Comparison of ENCODE assay signal across 9 mouse cellular contexts in genomic region chr12:56344771-56345314, GRCm38 (mm10). TPM values are rescaled to one million over a fixed set of nuclear protein-coding genes. Genes with fewer than 3 reads are reported as not detected.
DNase-seq lines count a peak whose midpoint lies in the region; ATAC-seq and TF ChIP-seq lines count a peak whose summit lies in the region.
"Had no signal": no experiment of that assay in that cellular context is flagged by ENCODE, and none has a peak within 500 bp of the region (broad histone marks: within the 10 kb centered on the region; RNA-seq: fewer than 3 reads in every experiment).

No protein-coding gene starts in this region.

- DNase-seq in heart, postnatal 10 days = no peak
- no peak for DNase-seq in ES-E14 (ENCODE audit: low read depth, low spot score)
- no peak for DNase-seq in ovary, adult 18-20 months (ENCODE audit: low spot score)
- DNase-seq in right cerebral cortex, postnatal 10 days (ENCODE audit: low spot score in 2 of 2) = no peak
- DNase-seq in cerebellum, postnatal 10 days = no peak

- H3K9me3 ChIP-seq in heart, embryonic 12.5 days (replicated peaks) = no peaks in the 10 kb centered on the region
- no peaks in the 10 kb centered on the region for H3K9me3 ChIP-seq in ES-E14 (ENCODE audit: control insufficient read depth, insufficient read depth, low read depth, low read length)
- no peaks in the 10 kb centered on the region for H3K9me3 ChIP-seq in forebrain, embryonic 16.5 days (ENCODE audit: control insufficient read depth, low read length)

- peak overlapping the region; percentile 72 for H3K4me2 ChIP-seq in heart, embryonic 12.5 days
- H3K4me2 ChIP-seq in forebrain, embryonic 16.5 days (ENCODE audit: low read length) = peak overlapping the region; percentile 67

- peak overlapping the region; percentile 93 for H3K9ac ChIP-seq in heart, embryonic 12.5 days
- peak overlapping the region; percentile 84 for H3K9ac ChIP-seq in ES-E14 (ENCODE audit: insufficient read depth, low read depth, low read length, poor library complexity, severe bottlenecking)
- peak overlapping the region; percentile 89 for H3K9ac ChIP-seq in forebrain, embryonic 16.5 days (replicated peaks; ENCODE audit: low read depth, low read length)

- intact Hi-C loops in heart, postnatal 10 days (cut with DNase I) = no loop called here

- no peak for ATAC-seq in heart, embryonic 12.5 days (ENCODE audit: insufficient number of reproducible peaks, low FRiP score)
- no peak for ATAC-seq in forebrain, embryonic 16.5 days
- ATAC-seq in megakaryocyte, adult 5-6 weeks (ENCODE audit: poor library complexity, severe bottlenecking) = peak; percentile 2; the same call in 1 of the 2 replicates

- in situ Hi-C loops in ES-E14 (cut with MboI; ENCODE audit: low sequenced_read_pairs in 2 of 2, unreplicated experiment in 2 of 2) = no loop called here

- H3K27ac ChIP-seq in heart, embryonic 12.5 days (ENCODE audit: poor library complexity, severe bottlenecking) = 0 out of 2 replicates have a peak overlapping the region, but pooled peaks have one; percentile 32
- no peak overlapping the region for H3K27ac ChIP-seq in ES-E14 (ENCODE audit: insufficient read depth, low read depth, low read length, poor library complexity, severe bottlenecking)
- H3K27ac ChIP-seq in forebrain, embryonic 16.5 days (ENCODE audit: low read length) = peak overlapping the region; percentile 75

- 6% methylated on average over 5 of the region's 5 CpGs for WGBS in heart, embryonic 12.5 days
- WGBS in forebrain, embryonic 16.5 days = 4% methylated on average over 5 of the region's 5 CpGs

- 0 out of 2 replicates have a peak, but pooled peaks cover 2% of the 10 kb centered on the region for H3K36me3 ChIP-seq in heart, embryonic 12.5 days
- no peaks in the 10 kb centered on the region for H3K36me3 ChIP-seq in ES-E14 (ENCODE audit: control insufficient read depth, insufficient read depth, low read length, poor library complexity, severe bottlenecking)
- H3K36me3 ChIP-seq in forebrain, embryonic 16.5 days (ENCODE audit: control insufficient read depth, insufficient read depth) = no peaks in the 10 kb centered on the region

- no peaks in the 10 kb centered on the region for H3K27me3 ChIP-seq in heart, embryonic 12.5 days (replicated peaks)
- H3K27me3 ChIP-seq in forebrain, embryonic 16.5 days (replicated peaks; ENCODE audit: control insufficient read depth, insufficient read depth, low read length) = no peaks in the 10 kb centered on the region
- H3K27me3 ChIP-seq: Patski had no signal

- no peaks in the 10 kb centered on the region for H3K4me1 ChIP-seq in heart, embryonic 12.5 days (replicated peaks)
- H3K4me1 ChIP-seq in ES-E14 (ENCODE audit: control insufficient read depth in 2 of 2, insufficient read depth in 2 of 2, low read length in 2 of 2, poor library complexity in 1 of 2) = peaks cover 0 to 5% of the 10 kb centered on the region in 2 experiments; a peak in 1 of 4 replicates
- peaks cover 2% of the 10 kb centered on the region; the same call in 1 of the 2 replicates for H3K4me1 ChIP-seq in forebrain, embryonic 16.5 days (replicated peaks; ENCODE audit: control insufficient read depth, insufficient read depth, low read length)

- H3K4me3 ChIP-seq in heart, embryonic 12.5 days = peak overlapping the region; percentile 98
- peak overlapping the region; percentile 80 to 86 for H3K4me3 ChIP-seq in ES-E14 (ENCODE audit: insufficient read depth in 1 of 2, low read depth in 1 of 2, low read length in 2 of 2, poor library complexity in 1 of 2, severe bottlenecking in 1 of 2)
- peak overlapping the region; percentile 96 for H3K4me3 ChIP-seq in forebrain, embryonic 16.5 days (replicated peaks; ENCODE audit: low read length)

TF ChIP-seq in ES-E14, 5 proteins besides CTCF, POLR2A, EP300 and RAD21:
- TF ChIP-seq CHD2 (IDR thresholded peaks at IDR 0.05; ENCODE audit: low read depth, low read length) = no peak
- TF ChIP-seq ZC3H11A (IDR thresholded peaks at IDR 0.05; ENCODE audit: borderline replicate concordance, low read depth, low read length) = no peak
- no peak for TF ChIP-seq ZNF384 (IDR thresholded peaks at IDR 0.05; ENCODE audit: low read depth, low read length)
- no peak for TF ChIP-seq HCFC1 (IDR thresholded peaks at IDR 0.05; ENCODE audit: borderline replicate concordance, insufficient read depth, low read length)
- TF ChIP-seq MAFK (IDR thresholded peaks at IDR 0.05; ENCODE audit: insufficient read depth, low read depth, low read length) = no peak

RNA-seq across cellular contexts. Expression of gene Mbip, which starts 0.9 kb away (rescaled TPM):
- 22.3 and 23.3 TPM in 2 replicates for polyA plus RNA-seq in heart, embryonic 12.5 days (2016; fragmentation: Nextera tagmentation; extraction: Ambion mirVana)
- total RNA-seq in heart, postnatal 10 days (2021) = 10 to 100 TPM; 10.8 to 11.0 TPM
- 21.7 and 22.4 TPM in 2 replicates for total RNA-seq in ES-E14 (2012; rRNA removed)
- polyA plus RNA-seq in forebrain, embryonic 16.5 days (2015; fragmentation: Nextera tagmentation; extraction: Ambion mirVana) = 47.7 and 49.8 TPM in 2 replicates
- total RNA-seq in megakaryocyte, adult 5-6 weeks (2015) = 22.8 and 25.7 TPM in 2 replicates
- 21.4 and 22.8 TPM in 2 replicates for total RNA-seq in megakaryocyte, adult 5-6 weeks (2017)
